Mouse (Mus musculus) layer of hippocampus, adult 8-10 months (tissue): ENCODE data around the gene Ccdc28b. TPM values are rescaled to one million over a fixed set of nuclear protein-coding genes. Genes with fewer than 3 reads are reported as not detected.
A peak's percentile ranks its signal among the peaks of the same experiment; 100 is the strongest.

ENCODE experiments used
- DNase-seq, 2 experiments: peaks; one replicate each; pipeline ENCODE4 v3.0.0; 2022; ENCODE audit warnings: low spot score in 2 of 2
- total RNA-seq, 4 experiments: library from RNA; stranded (reverse); gene quantifications; 2 replicates each; pipeline ENCODE4 v1.2.4; 2022

The Ccdc28b gene
- 10 to 100 TPM; 59.2 to 67.4 (median 62.1) TPM for total RNA-seq

GRCm38 (mm10) chr4:129623681-129624091 lies at the start of gene Ccdc28b:
Gene Ccdc28b (minus strand): TSS chr4:129623947.
- peak in 1 of 2 experiments; percentile 60 for DNase-seq

- DNase-seq, result no peak
Observed at GRCm38 (mm10) chr4:129672878-129673449, 49.2 kb upstream of the Ccdc28b start.

- DNase-seq, result peak; percentile 86 to 91
Observed at GRCm38 (mm10) chr4:129672083-129672877, 48.5 kb upstream of the Ccdc28b start, which contains the start of gene Kpna6. Gene Kpna6 (minus strand): TSS chr4:129672767.

- DNase-seq, result peak in 1 of 2 experiments; percentile 27
Observed at GRCm38 (mm10) chr4:129671491-129672082, 47.8 kb upstream of the Ccdc28b start.

DNA sequence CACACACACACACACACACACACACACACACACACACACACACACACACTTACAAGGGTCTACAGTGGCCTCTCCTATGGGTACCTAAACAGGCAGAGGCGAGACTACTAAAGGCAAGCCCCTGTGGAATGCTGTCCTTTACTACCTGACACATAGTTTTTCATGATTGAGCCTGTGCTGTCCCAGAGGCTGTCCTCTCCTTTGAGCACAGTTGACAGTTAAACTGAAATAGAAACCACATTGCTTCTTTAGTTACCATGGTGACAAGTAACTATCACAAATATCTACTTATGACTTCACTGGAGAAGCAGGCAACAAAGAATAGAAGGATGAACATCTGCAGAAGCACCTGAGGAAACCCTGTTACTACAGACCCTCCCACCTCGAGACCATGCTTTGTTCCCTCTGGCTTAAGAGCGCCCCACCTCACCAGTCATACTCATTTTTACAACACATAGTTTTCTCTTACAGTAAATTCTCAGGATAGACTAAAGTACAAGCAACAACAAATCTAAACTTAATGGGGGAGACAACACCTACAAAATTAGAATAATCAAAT lies 38.6 kb upstream of the Ccdc28b start:
- DNase-seq, result no peak

- DNase-seq, result peak; percentile 56 to 65
Observed at GRCm38 (mm10) chr4:129661584-129661983, 37.8 kb upstream of the Ccdc28b start.

- DNase-seq, result no peak
Observed at GRCm38 (mm10) chr4:129654770-129655169, 31.0 kb upstream of the Ccdc28b start.

DNA sequence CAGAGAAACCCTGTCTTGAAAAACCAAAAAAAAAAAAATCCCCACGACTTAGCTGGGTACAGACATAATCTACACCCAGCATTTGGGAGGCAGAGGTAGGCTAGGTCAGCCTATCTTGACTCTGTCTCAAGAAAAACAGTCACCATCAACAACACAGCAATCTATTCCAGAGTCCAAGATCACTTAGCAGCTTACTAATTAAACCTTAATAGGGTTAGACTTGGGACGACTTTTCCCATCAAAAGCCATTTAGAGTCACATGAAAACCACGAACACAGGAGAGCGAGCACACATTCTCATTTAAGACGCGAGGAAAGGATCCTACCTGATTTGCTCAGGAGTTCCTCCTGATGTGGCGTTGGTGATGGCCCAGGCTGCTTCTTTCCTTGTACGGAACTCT lies 26.6 kb upstream of the Ccdc28b start:
- DNase-seq, result no peak

- DNase-seq, result no peak
Observed at GRCm38 (mm10) chr4:129648656-129649055, 24.9 kb upstream of the Ccdc28b start.

DNA sequence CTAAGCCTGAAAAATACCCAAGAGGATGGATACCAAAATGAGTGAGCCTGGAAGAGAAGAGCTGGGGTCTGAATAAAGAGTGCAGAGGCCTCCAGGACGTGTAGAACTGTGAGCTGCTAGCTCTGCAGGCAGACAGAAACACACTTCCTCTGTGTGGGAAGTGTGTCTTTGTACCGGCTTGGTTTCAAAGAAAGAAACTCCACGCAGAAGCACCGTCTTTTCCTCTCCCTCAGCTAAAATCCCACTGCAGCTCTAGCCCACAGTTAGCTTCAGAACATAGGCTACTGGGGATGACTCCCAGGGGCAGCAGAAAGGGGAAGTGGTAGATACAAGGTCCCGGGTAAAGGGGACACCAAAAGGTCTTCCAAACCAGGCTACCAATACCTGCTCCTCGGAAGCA lies 21.5 kb upstream of the Ccdc28b start:
- no peak for DNase-seq

GRCm38 (mm10) chr4:129641756-129642155 lies 18.0 kb upstream of the Ccdc28b start:
- DNase-seq, result no peak

DNA sequence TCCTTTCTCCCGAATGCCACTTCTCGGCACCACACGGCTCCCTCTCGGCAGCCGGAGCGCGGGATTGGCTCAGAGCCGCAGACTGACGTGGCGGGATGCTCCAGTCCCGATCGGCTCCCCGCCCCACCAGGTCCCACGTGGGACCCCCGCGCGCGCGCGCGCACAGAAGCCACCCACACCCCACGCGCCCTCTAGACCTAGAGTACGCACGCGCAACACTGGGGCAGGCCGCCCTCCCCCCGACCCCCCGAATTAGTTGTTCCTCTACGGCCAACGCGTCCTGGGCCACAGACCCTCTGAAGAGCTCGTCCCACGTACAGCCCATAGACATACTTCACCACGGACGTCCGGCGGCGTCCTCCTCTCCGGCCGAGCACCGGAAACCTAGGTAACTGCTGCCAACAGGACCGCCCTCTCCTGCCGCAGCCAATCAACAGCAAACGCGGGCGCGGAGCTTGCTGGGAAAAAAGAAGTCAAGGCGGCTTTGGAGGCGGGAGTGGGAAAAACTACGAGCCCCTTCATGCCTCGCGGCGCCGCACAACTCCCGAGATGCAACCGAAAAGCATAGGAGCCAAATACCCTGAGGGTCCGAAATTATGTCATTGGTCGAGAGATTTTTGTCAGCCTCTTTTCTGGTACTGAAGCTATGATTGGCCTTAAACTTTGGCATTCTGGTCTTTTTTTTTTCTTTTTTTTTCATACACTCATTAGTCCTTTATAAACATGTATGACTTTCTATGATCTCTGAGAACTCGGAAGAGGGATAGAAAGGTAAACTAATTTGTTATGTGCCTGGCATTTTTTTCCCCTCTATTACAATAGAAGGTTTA lies 17.1 kb upstream of the Ccdc28b start, which contains the start of gene Txlna:
Gene Txlna (minus strand): TSS at position 428 of the 830 bp plus-strand sequence.
- DNase-seq, result peak; percentile 97 to 98

DNA sequence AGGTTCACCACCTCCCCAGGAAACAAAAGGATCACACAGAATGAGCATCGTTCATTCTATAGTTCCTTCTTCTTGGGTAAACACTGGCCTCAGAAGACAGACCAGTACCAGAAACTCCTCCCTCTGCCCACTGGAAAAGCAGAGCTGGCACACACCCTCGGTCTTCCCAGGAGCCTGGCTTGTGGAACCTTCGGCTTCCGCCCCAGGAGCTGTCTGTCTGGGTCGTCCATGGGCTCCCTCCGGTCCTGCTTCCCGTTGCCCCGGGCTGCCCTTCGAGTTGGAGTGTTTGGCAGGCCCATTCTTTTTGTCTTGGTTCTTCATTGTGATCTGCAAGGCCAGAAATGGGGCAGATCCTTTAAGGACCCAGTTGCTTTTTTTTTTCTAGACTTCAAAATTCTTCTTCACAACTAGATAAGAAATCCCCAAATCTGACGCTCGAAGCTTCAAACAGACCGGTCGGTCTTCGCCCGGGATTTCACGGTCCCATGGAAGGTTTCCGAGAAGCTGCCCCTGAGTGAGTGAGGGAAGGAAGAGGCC lies 16.4 kb upstream of the Ccdc28b start:
- no peak for DNase-seq

- DNase-seq, result no peak
Observed at GRCm38 (mm10) chr4:129639221-129639620, 15.5 kb upstream of the Ccdc28b start.

- DNase-seq, result no peak
Observed at GRCm38 (mm10) chr4:129633852-129634251, 10.1 kb upstream of the Ccdc28b start.

DNA sequence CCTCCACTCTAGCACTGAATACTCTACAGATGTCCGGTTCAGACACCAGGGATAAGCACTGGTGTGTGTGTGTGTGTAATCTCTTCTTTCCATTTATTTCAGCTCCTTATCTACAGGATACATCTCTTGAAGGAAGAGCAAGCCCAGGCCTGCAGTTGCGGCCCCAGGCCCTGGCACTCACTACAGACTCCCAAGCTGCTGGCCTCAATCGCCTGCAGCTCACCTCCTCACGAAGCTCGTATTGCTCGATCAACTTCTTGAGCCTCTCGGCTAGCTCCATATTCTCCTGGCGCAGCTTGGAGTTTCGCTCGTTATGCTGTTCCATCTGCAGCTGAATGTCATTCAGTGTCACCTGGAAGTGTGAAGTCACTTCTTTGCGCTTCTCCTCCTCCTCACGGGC lies 8.1 kb upstream of the Ccdc28b start:
- DNase-seq, result no peak

- DNase-seq, result no peak
Observed at GRCm38 (mm10) chr4:129630944-129631343, 7.2 kb upstream of the Ccdc28b start.

GRCm38 (mm10) chr4:129626035-129626434 lies 2.3 kb upstream of the Ccdc28b start:
- DNase-seq, result no peak

DNA sequence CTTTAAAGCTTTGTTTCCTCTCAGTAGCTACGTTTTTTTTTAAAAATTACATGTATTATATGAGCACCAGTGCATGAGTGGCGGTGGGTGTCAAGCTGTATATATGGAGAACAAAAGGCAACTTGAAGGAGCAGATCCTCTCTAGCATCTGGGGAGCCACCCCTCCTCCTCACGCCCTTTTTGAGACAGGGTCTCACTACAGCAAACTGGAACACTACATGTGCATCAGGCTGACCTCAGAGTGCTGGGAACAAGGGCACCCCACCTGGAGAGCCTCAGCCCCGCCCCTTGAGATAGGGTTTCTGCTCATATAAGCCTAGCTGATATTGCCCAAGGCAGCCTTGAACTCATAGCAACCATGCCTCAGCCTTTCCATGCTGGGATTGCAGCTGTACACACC lies 1.7 kb upstream of the Ccdc28b start:
- DNase-seq, result no peak

DNA sequence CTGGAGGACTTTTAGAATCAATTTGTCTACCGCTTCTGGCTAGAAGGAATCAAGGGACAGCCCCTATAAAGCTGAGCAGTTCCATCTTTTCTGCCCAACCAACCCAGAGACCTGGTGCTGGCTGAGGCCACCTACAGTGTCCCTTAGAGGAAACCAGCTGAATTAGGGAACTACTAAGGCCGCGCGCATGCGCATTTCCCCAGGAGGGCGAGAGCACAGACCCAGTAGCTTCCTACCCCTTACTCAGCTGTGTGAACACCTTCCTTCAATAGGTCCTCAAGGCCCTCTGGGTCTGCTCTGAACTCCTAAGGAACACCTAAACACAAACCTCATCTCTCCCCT lies 1.3 kb upstream of the Ccdc28b start:
- peak in 1 of 2 experiments; percentile 65 for DNase-seq
